Mouse (Mus musculus): ENCODE measurements around the gene Alx3. TPM values are rescaled to one million over a fixed set of nuclear protein-coding genes. Genes with fewer than 3 reads are reported as not detected.

Alx3 gene
- 1 to 10 TPM in 1 of 2 experiments, under 1 TPM in 1; 0.71 to 1.3 TPM for total RNA-seq (2021)

DNA sequence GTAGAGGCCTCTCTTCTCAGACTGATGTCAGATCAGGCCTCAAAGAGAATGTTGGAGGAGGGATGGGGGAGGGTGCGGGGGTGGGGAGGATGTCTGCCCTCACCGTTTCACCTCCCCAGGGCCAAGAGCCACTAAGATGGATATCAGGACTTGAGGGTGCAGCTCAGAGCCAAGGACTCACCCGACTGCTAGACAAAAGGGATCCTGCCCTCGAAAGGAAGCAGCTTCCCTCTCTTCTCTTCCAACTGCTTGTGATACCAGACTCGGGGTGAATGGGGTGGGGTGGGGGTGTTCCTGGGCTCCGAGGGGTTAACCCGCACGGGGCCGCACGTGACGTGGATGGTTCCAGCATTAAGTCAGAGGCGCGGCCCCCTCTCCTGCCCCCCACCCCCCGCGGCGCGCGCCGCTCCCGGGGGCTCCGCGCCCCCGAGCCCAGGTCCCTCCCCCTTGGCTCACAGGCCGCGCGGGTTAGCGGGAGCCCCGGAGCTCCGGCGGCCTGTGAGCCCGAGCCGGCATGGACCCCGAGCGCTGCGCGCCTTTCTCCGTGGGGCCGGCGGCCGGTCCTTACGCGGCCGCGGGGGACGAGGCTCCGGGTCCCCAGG is at the start of gene Alx3:
Gene Alx3 (plus strand): TSS at position 370 of the 602 bp plus-strand sequence.
- intact Hi-C loops (cut with DNase I), result no loop called here
- peak in 1 of 2 experiments; percentile 58 for DNase-seq (ENCODE audit: extremely low spot score in 1 of 2, low spot score in 2 of 2)

DNA sequence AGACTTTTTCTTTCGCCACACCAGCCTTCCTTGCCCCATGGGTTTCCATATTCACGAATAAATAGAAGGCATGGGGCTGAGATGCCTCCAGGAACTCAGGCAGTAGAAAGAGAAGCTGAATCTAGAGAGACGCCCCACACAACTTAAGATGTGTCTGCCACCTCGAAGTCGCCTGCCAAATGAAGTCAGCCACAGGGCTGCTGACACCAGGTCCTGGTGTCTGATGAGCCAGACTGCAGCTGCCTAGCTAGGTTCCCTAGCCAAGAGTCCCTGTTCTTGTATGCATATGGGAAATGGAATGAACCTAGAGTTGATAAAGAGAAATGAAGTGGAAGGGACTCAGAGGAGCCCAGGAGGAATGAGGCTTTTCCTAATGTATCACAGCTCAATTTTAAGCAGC is 49.6 kb upstream of the Alx3 start:
- intact Hi-C loops (cut with DNase I), result no loop called here
- DNase-seq (ENCODE audit: extremely low spot score in 1 of 2, low spot score in 2 of 2), result no peak

DNA sequence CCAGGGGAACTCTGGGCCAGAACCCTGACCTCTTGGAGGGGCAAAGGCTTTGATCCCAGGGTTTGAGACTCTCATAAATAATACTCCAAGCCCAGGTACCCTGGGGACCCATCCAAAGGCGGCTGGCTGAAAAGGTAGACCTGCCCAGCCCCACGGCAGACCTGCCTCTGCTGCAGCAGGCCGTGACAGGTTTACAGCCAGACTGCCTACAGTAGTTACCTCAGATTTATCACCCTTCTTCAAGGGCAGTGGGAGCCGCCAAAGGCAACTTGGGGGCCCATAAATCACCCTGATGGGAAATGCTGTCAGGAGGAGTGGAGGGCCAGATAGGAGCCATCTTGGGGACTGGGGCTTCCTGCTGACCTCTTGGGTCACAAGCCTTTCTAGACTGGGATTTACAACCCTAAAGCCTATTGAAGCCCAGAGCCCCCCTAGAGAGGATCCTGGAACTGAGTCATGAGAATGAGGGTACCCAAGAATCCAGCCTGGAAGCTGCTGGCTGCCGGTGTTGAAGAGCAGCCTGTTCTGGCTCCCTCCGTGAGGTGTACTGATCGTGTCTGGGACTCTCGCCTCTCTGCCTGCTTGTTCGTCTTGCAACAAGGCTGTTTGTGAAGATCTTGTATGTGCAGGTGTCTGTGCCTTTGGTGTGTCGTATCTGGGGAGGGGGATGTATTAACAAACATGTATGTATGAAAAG is 49.0 kb upstream of the Alx3 start:
- intact Hi-C loops (cut with DNase I), result no loop called here
- no peak for DNase-seq (ENCODE audit: extremely low spot score in 1 of 2, low spot score in 2 of 2)

DNA sequence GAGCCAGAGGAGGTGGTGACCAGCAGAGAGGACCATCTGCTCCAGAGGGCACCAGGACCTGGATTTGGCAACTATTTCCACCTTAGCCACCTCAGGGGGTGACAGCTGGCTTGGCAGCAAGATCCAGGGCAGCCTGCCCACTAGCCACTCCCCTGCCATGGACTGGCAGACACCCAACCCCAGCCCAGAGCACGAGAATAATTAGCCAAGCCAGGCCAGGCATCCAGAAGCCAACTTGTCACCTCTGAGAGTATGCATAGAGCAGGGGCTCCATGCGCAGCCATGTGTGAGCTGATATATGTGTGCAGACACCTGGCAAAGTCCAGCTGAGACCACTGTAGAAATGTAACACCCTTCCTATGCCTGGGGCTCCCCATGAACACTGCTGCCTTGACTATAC is 47.9 kb upstream of the Alx3 start:
- no peak for DNase-seq (ENCODE audit: extremely low spot score in 1 of 2, low spot score in 2 of 2)
- intact Hi-C loops (cut with DNase I), result no loop called here

DNA sequence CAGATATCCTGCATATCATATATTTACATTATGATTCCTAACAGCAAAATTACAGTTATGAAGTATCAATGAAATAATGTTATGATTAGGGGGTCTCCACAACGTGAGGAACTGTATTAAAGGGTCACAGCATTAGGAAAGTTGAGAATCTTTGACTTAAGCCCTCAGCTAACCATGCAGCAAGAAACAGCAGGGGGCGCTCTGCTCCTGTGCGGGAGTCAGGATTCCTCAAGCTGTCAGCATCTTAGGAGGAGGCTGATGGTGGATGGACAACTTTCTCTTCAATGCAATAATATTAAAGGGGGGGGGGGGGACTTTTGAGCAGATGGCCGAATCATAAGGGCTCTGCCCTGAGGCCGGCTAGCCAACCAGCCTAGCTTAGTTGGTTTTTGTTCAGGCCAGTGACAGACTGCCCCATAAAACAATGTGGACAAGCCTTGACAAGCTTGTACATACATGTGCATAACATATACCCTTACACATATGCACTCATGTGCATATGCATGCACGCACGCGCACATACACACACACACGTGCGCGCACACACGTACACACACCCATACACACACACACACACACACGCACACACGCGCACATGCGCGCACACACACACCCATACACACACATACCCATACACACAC is 44.3 kb upstream of the Alx3 start:
- peak in 1 of 2 experiments; percentile 83 for DNase-seq (ENCODE audit: extremely low spot score in 1 of 2, low spot score in 2 of 2)
- intact Hi-C loops (cut with DNase I), result no loop called here

DNA sequence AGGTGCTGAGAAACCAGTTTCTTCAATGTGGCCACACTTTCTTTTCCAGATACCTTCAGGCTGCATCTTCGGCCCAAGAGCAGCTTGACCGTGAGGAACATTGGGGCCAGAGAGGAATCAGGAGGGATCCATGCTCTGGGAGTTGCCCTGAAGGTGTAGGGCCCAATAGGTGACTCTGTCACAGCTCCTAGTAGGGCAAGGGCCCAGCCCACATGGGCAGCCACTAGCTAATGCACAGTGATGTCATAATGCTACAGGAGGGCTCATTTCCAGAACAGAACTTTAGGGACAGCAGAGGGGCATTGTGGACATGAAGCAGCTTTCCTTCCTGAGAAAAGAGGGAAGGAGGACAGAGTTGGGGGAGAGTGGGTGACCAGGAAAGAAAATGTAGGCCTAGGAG is 40.0 kb upstream of the Alx3 start, which contains the start of gene Ubl4b:
Gene Ubl4b (minus strand): TSS at position 232 of the 400 bp plus-strand sequence.
- intact Hi-C loops (cut with DNase I), result no loop called here
- no peak for DNase-seq (ENCODE audit: extremely low spot score in 1 of 2, low spot score in 2 of 2)

DNA sequence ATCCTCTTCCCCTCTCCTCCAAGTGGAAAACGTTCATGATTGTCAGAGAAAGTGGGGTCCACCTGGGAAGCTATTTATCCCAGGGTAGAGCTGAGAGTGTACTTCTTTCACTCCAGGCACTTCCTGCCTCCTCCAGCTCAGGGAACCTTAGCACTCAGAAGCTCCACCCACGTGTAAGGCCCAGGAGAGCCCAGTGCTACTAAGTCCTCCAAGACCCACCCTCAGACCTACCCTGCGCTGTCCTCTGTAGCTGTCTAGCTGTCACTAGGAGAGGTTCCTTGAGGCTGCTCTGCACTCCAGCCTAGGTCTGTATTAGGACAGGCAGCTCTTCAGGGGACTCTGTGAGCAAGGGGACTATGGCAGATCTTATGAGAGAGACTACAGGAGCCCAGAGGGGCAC is 36.1 kb upstream of the Alx3 start:
- intact Hi-C loops (cut with DNase I), result no loop called here
- peak in 1 of 2 experiments; percentile 10 for DNase-seq (ENCODE audit: extremely low spot score in 1 of 2, low spot score in 2 of 2)

DNA sequence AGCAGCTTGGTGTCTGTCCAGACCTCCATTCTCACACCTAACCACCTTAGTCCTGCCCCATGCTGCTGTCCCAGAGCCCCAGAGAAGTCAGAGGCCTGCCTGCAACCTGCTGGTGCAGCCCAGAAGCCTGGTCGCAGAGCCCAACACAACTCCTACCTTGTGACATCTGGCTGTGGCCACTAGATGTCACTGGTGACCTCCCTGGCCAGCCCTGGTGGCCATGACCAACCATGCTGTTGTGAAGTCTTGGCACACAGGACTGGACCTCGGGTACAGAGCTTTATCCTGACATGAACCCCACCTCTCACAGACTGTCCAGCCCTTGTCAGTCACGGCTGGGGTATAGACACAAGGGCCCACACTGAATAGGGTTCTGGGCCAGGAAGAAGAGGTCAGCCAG is 35.6 kb upstream of the Alx3 start:
- peak; percentile 43 to 76 for DNase-seq (ENCODE audit: extremely low spot score in 1 of 2, low spot score in 2 of 2)
- intact Hi-C loops (cut with DNase I), result no loop called here

DNA sequence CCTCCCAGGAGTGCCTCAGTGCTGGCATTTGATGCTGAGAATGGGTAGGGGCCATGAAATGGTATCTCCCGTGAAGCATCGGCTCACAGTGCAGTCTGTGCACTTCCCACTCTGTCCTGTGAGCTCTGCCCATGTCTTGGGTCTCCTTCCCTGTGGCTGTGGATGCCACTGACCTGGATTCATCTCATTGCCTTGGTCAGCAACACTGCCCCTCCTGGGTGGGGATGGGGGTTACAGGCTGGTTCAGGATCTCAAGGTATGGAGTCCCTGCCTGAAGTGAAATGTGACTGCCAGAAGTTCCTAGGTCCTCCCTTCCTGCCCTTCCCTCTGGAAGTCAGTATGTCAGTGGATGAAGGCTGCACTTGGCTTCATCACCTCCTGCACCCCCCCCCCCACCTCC is 32.7 kb upstream of the Alx3 start:
- intact Hi-C loops (cut with DNase I), result no loop called here
- no peak for DNase-seq (ENCODE audit: extremely low spot score in 1 of 2, low spot score in 2 of 2)

DNA sequence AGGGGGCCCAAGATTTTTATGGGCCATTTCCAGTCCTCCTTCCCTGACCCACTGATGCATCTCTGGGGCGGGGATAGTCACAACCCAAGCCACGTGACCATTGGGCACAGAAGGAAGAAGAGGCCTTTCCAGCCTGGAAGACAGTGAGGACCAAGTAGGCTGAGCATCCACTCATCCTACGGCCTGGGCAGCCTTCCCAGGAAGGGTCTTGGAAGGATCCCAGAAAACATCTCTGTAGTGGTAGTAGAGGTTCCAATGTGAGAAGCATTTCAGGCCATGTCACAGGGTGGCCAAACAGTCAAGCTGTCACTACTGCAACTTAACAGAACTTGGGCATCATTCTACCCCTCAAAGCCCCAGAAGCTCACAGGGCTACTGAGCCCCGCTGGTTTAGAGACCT is 32.2 kb upstream of the Alx3 start:
- no peak for DNase-seq (ENCODE audit: extremely low spot score in 1 of 2, low spot score in 2 of 2)
- intact Hi-C loops (cut with DNase I), result no loop called here

DNA sequence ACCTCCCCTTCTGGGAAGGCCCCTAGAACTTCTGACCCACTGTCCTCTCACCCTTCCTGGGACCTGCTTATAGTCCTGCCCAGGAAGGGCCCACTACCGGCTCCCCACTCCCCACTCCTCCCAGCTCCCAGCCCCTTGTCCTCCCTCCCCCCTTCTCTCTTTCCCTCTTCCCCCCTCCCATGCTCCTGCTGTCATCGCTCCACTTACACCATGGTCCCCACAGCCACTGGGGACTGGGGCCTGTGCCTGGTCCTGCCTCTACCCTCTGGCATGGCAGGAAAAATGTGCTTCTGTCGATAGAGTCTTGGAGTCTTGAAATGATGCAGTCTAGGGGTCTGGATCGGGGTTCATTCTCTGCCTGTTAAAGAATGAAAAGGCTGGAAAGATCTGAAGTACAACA is 31.0 kb upstream of the Alx3 start:
- DNase-seq (ENCODE audit: extremely low spot score in 1 of 2, low spot score in 2 of 2), result no peak
- intact Hi-C loops (cut with DNase I), result no loop called here

DNA sequence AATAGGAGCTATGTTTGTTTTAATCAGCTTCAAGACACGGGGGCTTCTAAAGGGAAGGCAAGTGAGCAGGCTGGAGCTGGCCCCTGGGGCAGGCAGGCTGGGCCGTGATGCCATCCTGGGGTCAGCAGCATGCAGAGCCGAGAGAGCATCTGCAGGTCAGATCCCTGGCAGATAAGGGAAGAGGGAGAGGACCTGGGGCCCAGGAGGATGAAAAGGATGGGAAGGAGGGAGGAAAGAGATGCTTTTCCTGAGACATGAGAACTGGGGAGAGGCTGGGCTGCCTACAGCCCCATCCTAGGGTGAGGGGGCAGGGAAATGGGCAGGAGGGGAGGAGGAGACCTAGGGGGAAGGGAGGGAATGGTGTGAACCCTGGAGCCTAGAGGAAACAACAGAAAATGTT is 29.5 kb upstream of the Alx3 start:
- intact Hi-C loops (cut with DNase I), result no loop called here
- DNase-seq (ENCODE audit: extremely low spot score in 1 of 2, low spot score in 2 of 2), result no peak

DNA sequence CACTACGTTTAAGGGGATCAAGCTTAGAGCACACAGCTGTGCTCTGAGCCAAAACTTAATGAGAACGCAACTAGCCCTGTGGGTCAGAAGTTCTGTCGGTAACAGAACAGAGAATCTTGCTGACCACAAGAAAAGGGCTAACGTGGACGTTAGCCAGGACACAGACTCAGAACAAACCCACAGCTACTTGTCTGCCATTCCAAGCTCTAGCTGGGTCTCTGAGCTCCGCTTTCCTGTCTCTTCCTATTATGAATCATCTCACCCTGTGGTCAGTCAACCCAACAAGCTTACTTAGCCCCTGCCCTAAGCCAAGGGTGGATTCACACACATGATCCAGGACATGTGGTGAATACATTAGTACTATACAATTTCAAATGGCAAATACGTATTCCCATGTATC is 27.1 kb upstream of the Alx3 start:
- no peak for DNase-seq (ENCODE audit: extremely low spot score in 1 of 2, low spot score in 2 of 2)
- intact Hi-C loops (cut with DNase I), result no loop called here

DNA sequence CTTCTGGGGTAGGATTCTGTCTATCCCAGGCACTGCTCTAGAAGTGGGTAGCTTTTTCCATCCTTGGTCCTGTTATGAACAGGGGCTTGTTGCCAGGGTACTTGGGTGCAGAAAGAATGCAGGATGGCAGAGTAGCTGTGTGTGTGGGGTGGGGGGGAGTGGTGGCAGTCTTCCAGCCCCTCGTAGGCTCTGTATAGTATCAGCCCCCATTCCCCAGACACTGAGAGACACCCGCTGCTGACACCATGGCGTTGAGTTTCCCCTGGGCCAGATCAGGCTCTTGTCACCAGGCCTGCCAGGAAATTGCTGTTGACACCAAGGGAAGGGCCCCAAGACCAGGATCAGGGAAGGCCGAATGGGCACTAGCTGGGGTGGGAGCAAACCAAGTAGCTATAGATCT is 26.1 kb upstream of the Alx3 start:
- intact Hi-C loops (cut with DNase I), result no loop called here
- no peak for DNase-seq (ENCODE audit: extremely low spot score in 1 of 2, low spot score in 2 of 2)

DNA sequence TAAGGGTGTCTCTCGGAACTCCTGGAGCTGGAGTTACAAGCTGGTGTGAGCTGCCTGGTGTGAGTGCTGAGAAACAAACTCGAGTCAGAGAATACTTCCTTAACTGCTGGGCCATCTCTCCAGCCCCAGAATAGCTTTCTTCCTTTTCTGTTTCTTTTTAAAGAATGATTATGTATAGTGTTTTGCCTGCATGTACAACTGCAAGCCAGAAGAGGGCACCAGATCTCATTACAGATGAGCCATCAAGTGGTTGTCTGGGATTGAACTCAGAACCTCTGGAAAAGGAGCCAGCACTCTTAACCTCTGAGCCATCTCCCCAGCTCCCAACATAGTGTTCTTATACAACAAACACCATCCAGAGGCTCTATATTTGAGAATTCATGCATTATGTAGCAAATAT is 23.6 kb upstream of the Alx3 start:
- intact Hi-C loops (cut with DNase I), result no loop called here
- DNase-seq (ENCODE audit: extremely low spot score in 1 of 2, low spot score in 2 of 2), result no peak

DNA sequence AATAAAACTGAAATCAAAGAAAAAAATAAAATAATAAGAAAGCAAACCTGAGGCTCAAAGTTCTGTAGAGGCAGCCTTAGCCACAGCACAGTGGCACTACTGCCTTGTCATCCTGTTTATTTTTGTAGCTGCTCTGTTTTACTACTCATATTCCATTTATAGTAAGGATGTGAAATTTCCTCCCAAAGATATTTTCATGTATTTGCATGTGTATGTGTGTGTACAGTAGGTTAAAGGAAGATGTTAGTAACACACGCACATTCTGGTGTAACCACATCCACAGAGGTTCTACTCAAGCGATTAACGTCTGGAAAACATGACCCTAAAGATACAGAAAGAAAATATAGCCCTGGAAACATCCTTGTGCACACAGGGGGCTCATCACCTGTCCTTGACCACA is 18.0 kb upstream of the Alx3 start:
- no peak for DNase-seq (ENCODE audit: extremely low spot score in 1 of 2, low spot score in 2 of 2)
- intact Hi-C loops (cut with DNase I), result loop anchor here (5.0 kb wide), 2 partner anchors 80 to 95 kb away; no protein-coding TSS in a partner anchor

DNA sequence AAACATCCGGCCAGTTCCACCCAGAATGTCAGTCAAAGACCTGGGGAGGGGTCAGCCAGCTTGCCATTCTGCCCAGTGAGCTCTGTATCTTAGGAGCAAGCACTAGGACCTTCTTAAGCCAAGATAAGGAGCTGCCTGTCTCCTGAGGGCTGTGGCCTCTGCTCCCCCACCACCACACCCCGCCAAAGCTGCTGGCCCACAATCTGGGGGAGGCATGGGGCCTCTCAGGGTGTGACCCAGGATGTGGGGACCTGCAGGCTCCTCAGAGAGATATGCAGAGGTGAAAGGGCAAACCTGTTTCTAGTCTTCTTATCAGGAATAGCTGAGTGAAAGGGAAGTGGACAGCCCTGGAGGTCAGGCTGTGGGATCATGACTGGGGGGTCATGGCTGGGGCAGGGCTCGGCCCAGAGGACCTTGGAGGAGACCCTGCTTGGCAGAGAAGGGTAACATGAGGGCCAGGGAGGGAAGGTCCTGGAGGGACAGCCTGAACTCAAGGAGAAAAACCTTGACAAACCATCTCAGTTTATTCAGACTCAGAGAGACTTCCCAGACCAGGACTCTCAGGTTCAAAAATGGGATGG is 16.9 kb upstream of the Alx3 start:
- DNase-seq (ENCODE audit: extremely low spot score in 1 of 2, low spot score in 2 of 2), result no peak
- intact Hi-C loops (cut with DNase I), result loop anchor here (5.0 kb wide), 2 partner anchors 81 to 96 kb away; no protein-coding TSS in a partner anchor

DNA sequence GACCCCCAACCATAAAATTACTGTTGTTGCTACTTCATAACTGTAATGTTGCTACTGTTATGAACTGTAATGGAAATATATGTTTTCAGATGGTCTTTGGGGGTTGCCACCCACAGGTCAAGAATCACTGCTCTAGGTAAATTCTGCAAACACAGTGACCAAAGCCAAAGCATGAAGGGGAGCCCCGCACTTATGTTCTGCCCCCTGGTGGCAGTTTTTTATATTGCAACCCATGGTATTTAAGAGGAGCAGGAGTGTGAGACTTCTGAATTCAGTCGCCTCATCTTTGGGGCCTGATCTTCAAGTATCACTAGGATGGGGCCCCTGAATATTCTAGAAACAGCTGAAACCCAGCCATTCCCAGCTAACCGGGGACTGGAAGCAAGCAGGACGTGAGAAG is 15.4 kb upstream of the Alx3 start:
- intact Hi-C loops (cut with DNase I), result loop anchor here (5.0 kb wide), 2 partner anchors 82 to 97 kb away; no protein-coding TSS in a partner anchor
- peak; percentile 44 to 67 for DNase-seq (ENCODE audit: extremely low spot score in 1 of 2, low spot score in 2 of 2)

DNA sequence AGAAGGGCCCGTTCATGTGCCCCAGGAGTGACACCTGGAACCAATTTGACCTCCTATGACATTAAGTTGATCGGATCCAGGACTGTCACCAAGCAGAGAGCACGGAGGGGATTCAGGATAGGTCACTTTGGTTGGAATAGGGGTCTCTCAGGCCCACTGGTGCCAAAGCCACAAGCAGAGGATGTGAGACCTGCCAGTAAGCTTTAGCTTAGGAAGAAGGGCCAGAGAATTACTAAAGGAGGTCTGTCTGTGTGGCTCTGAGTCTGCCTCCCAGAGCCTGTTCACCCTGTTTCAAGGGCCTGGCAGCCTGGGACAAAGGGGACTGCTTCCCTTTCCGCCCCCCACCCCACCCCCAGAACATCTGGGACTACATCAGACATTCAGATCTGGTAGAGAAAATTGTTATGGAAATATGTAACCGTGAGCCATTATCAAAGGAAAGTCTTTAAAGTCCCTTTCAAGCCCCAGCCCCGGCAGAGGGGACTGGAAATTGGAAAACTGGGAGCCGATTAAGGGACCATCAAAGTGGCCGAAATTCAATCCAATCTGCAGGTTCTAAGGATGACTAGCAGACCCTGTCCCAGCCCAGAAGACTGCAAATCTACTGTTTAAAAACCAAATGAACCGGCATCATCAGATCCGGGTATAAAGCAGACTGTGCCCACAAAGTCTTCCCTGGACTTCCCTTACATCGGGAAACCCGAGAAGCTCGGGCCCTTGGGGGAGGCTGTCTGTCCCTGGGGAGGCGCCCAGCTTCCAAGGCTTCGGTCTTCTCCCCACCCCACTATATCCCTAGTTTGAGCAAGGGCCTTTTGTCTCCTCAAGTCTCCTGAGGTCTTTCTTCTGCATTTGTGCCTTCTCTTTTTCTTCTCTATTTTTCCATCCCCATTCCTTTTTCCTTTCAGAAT is 13.5 kb upstream of the Alx3 start:
- intact Hi-C loops (cut with DNase I), result no loop called here
- peak in 1 of 2 experiments; percentile 25 for DNase-seq (ENCODE audit: extremely low spot score in 1 of 2, low spot score in 2 of 2)

Measured in left cerebral cortex, postnatal 10 days (tissue).